Mouse (Mus musculus) hindbrain, embryonic 11.5 days (tissue): ENCODE measurements at regions not wholly inside any gene's neighbourhood (a gene's known extent, or its start where the extent isn't known, plus 50 kb on each side); places are given as distances from the start of the nearest gene placed in this dataset.

Experiments used
- ATAC-seq: fragments of 200-750 bp; cut with Nextera tagmentation; 2 replicates; pipeline ENCODE4 v1.8.0; 2017; ENCODE audit warnings: mild to moderate bottlenecking, moderate TSS enrichment, moderate library complexity; ENCODE audit not compliant: low FRiP score
- DNase-seq: peaks from one replicate; pipeline ENCODE4 v3.0.0-alpha.2; 2015; ENCODE audit warnings: low spot score
- H3K27ac ChIP-seq: fragments of 300-500 bp; sonication (generic); 2 replicates; pipeline ENCODE4 v1.5.1; 2014; ENCODE audit warnings: mild to moderate bottlenecking, low read depth, low read length
- H3K27me3 ChIP-seq: fragments of 300-500 bp; sonication (generic); 2 replicates; pipeline ENCODE4 v1.6.1; 2014; ENCODE audit warnings: mild to moderate bottlenecking, low read length, moderate library complexity, mixed read lengths; ENCODE audit not compliant: control insufficient read depth, insufficient read depth
- H3K36me3 ChIP-seq: fragments of 300-500 bp; sonication (generic); 2 replicates; pipeline ENCODE4 v1.6.1; 2014; ENCODE audit warnings: mild to moderate bottlenecking, low read length, moderate library complexity, mixed read lengths; ENCODE audit not compliant: control insufficient read depth, insufficient read depth
- H3K4me1 ChIP-seq: fragments of 300-500 bp; sonication (generic); replicated peaks from 2 replicates; pipeline ENCODE4 v1.6.1; 2014; ENCODE audit warnings: low read length, mixed read lengths; ENCODE audit not compliant: control insufficient read depth, insufficient read depth
- H3K4me2 ChIP-seq: fragments of 300-500 bp; sonication (generic); replicated peaks from 2 replicates; pipeline ENCODE4 v1.6.1; 2014; ENCODE audit warnings: mild to moderate bottlenecking, low read depth, low read length
- H3K4me3 ChIP-seq: fragments of 300-500 bp; sonication (generic); 2 replicates; pipeline ENCODE4 v1.5.1; 2014; ENCODE audit warnings: low read depth, low read length
- H3K9ac ChIP-seq: fragments of 300-500 bp; sonication (generic); 2 replicates; pipeline ENCODE4 v1.6.1; 2014; ENCODE audit warnings: low read depth, low read length
- H3K9me3 ChIP-seq: fragments of 300-500 bp; sonication (generic); 2 replicates; pipeline ENCODE4 v1.6.1; 2016; ENCODE audit warnings: low read length; ENCODE audit not compliant: control insufficient read depth
- WGBS: fragments of 180-500 bp; shearing (Covaris S2); extraction: QIAGEN DNeasy Blood & Tissue Kit; methylation state at CpG from one replicate; pipeline ENCODE4 v1.1.7; 2014; 5-methylcytosine and 5-hydroxymethylcytosine counted together

GRCm38 (mm10) chr1:72108678-72109077 lies 103.4 kb downstream of the Mreg start:
- Histone ChIP-seq H3K4me1 (no peaks in the 10 kb centered on the region), H3K27ac (no peak overlapping the region), H3K9ac (no peak overlapping the region), H3K27me3 (no peaks in the 10 kb centered on the region), H3K4me2 (no peak overlapping the region), H3K9me3 (no peaks in the 10 kb centered on the region), H3K36me3 (no peaks in the 10 kb centered on the region), H3K4me3 (no peak overlapping the region)
- ATAC-seq (no peak), DNase-seq (no peak)
- WGBS = 86% methylated on average over 8 of the region's 8 CpGs

DNA sequence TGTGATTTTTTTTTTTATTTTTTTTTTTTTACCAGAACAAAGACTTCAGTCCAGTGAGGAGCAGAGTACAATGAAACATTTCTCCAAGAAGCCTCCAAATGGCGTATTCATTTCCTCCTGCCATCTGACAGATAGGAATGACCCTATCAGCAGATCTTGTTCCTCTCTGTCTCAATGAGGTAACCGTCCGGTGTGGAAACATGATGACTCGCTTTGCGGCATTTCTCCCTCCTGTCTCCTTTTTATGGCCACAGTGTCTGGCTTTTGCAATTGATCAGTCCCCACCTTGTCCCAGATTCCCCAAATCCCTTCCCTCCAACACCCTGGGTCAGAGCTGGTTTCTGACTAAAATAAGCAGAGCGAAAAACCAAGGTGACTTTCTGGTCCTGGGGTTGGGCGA lies 105.0 kb downstream of the Mreg start:
- H3K9me3 ChIP-seq = no peaks in the 10 kb centered on the region
- H3K4me3 ChIP-seq = no peak overlapping the region
- no peaks in the 10 kb centered on the region for H3K4me1 ChIP-seq
- H3K9ac ChIP-seq = no peak overlapping the region
- no peaks in the 10 kb centered on the region for H3K36me3 ChIP-seq
- DNase-seq (no peak), ATAC-seq (no peak)
- H3K27ac ChIP-seq = no peak overlapping the region
- H3K4me2 ChIP-seq = no peak overlapping the region
- 91% methylated on average over 7 of the region's 7 CpGs for WGBS
- no peaks in the 10 kb centered on the region for H3K27me3 ChIP-seq

- no peaks in the 10 kb centered on the region for H3K4me1 ChIP-seq
- no peaks in the 10 kb centered on the region for H3K9me3 ChIP-seq
- no peak overlapping the region for H3K9ac ChIP-seq
- DNase-seq (no peak), ATAC-seq (no peak)
- no peak overlapping the region for H3K4me3 ChIP-seq
- no peak overlapping the region for H3K4me2 ChIP-seq
- H3K27ac ChIP-seq = no peak overlapping the region
- H3K27me3 ChIP-seq = no peaks in the 10 kb centered on the region
- 92% methylated on average over 4 of the region's 4 CpGs for WGBS
- H3K36me3 ChIP-seq = no peaks in the 10 kb centered on the region
These were observed 105.5 kb downstream of the Mreg start for GRCm38 (mm10) chr1:72106655-72107054.

DNA sequence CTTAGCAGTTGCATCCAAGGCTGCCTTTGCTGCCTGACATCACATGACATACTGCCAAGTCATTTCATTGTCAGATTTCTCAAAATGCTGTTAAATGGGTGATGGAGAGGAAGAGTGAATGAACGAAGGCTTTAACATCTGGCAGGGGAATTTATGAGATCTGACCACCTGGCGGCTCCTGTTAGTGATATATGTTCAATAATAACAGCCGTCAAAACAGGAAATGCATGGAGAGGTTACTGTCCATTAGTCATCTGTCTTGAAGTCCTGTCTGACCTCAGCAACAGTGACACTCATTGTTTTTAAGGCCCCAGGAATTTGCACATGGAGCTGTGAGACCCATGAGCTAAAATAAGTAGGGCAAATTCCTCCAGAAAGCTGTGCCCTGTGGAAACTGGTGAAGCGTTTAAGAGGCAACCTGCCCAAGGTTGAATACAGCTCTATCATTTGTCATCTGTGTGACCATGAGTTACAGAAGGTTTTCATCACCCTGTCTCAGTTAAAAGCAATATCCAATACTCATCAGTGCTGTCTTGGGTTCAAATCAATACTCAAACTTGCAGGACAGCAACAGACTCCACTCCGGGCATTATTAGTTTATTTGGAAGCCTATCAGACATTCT lies 106.6 kb downstream of the Mreg start:
- H3K4me3 ChIP-seq = no peak overlapping the region
- no peaks in the 10 kb centered on the region for H3K9me3 ChIP-seq
- no peak overlapping the region for H3K9ac ChIP-seq
- H3K4me2 ChIP-seq = no peak overlapping the region
- no peak overlapping the region for H3K27ac ChIP-seq
- no peaks in the 10 kb centered on the region for H3K4me1 ChIP-seq
- ATAC-seq (no peak), DNase-seq (no peak)
- WGBS = 82% methylated on average over 5 of the region's 5 CpGs
- no peaks in the 10 kb centered on the region for H3K27me3 ChIP-seq
- H3K36me3 ChIP-seq = no peaks in the 10 kb centered on the region

DNA sequence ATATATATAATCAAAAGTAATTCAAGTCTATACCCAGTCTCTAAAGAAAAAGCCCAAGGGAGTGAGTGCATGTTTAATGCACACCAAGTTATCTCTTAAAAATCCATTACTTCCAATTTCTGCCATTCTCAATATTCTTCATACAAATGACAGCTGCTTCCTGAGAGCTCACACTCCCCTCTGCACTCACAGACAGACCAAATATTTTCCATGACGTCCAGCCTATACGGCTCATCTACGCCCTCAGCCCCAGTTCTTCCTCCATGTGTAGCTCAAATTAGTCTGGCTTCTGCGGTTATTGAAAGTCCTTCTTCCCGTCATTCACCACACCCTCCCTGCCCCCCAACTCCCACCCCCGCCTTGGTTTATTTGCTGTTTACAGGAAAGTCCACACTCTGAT lies 108.1 kb downstream of the Mreg start:
- ATAC-seq = no peak
- H3K9me3 ChIP-seq = no peaks in the 10 kb centered on the region
- H3K27me3 ChIP-seq = no peaks in the 10 kb centered on the region
- no peaks in the 10 kb centered on the region for H3K4me1 ChIP-seq
- H3K27ac ChIP-seq = no peak overlapping the region
- no peaks in the 10 kb centered on the region for H3K36me3 ChIP-seq
- no peak overlapping the region for H3K9ac ChIP-seq
- H3K4me2 ChIP-seq = no peak overlapping the region
- 84% methylated on average over 6 of the region's 6 CpGs for WGBS
- H3K4me3 ChIP-seq = no peak overlapping the region
- no peak for DNase-seq

- DNase-seq = no peak
- Histone ChIP-seq H3K4me1 (no peaks in the 10 kb centered on the region), H3K4me2 (no peak overlapping the region), H3K9ac (no peak overlapping the region), H3K4me3 (no peak overlapping the region), H3K27ac (no peak overlapping the region), H3K36me3 (no peaks in the 10 kb centered on the region), H3K9me3 (no peaks in the 10 kb centered on the region), H3K27me3 (no peaks in the 10 kb centered on the region)
- no peak for ATAC-seq
- WGBS = 89% methylated on average over 6 of the region's 6 CpGs
These were observed 108.7 kb downstream of the Mreg start for GRCm38 (mm10) chr1:72103387-72103786.

- ATAC-seq = no peak
- Histone ChIP-seq H3K27me3 (no peaks in the 10 kb centered on the region), H3K9ac (no peak overlapping the region), H3K4me1 (no peaks in the 10 kb centered on the region), H3K27ac (no peak overlapping the region), H3K36me3 (no peaks in the 10 kb centered on the region), H3K4me3 (no peak overlapping the region), H3K4me2 (no peak overlapping the region), H3K9me3 (no peaks in the 10 kb centered on the region)
- WGBS = 73% methylated on average over 5 of the region's 5 CpGs
- DNase-seq = no peak
These were observed 112.7 kb downstream of the Mreg start for GRCm38 (mm10) chr1:72099447-72099846.

- ATAC-seq (no peak), DNase-seq (no peak)
- Histone ChIP-seq H3K4me2 (no peak overlapping the region), H3K9me3 (no peaks in the 10 kb centered on the region), H3K27ac (no peak overlapping the region), H3K4me1 (no peaks in the 10 kb centered on the region), H3K4me3 (no peak overlapping the region), H3K36me3 (no peaks in the 10 kb centered on the region), H3K27me3 (no peaks in the 10 kb centered on the region), H3K9ac (no peak overlapping the region)
- 75% methylated on average over 2 of the region's 2 CpGs for WGBS
These were observed 120.8 kb downstream of the Mreg start for GRCm38 (mm10) chr1:72091344-72091743.

GRCm38 (mm10) chr1:72085661-72086060 lies 126.4 kb downstream of the Mreg start:
- ATAC-seq = no peak
- no peaks in the 10 kb centered on the region for H3K9me3 ChIP-seq
- H3K27me3 ChIP-seq = no peaks in the 10 kb centered on the region
- no peak overlapping the region for H3K9ac ChIP-seq
- no peaks in the 10 kb centered on the region for H3K36me3 ChIP-seq
- no peak for DNase-seq
- H3K4me2 ChIP-seq = no peak overlapping the region
- H3K4me1 ChIP-seq = no peaks in the 10 kb centered on the region
- WGBS = 51% methylated on average over 6 of the region's 6 CpGs
- no peak overlapping the region for H3K27ac ChIP-seq
- no peak overlapping the region for H3K4me3 ChIP-seq
